Mouse (Mus musculus) left cerebral cortex, adult 18-20 months (tissue): ENCODE measurements around the gene Commd7. TPM values are rescaled to one million over a fixed set of nuclear protein-coding genes. Genes with fewer than 3 reads are reported as not detected.

ENCODE experiments used
- DNase-seq, 2 experiments: peaks; one replicate each; pipeline ENCODE4 v3.0.0; 2021 to 2022; ENCODE audit warnings: low spot score in 2 of 2, mixed read lengths in 1 of 2
- total RNA-seq, 2 experiments: library from RNA; stranded (reverse); gene quantifications; 2 replicates each; pipeline ENCODE4 v1.2.3; 2021

Commd7 gene
- total RNA-seq, 2 experiments from 2014 or later = 28.7 to 30.3 TPM

DNA sequence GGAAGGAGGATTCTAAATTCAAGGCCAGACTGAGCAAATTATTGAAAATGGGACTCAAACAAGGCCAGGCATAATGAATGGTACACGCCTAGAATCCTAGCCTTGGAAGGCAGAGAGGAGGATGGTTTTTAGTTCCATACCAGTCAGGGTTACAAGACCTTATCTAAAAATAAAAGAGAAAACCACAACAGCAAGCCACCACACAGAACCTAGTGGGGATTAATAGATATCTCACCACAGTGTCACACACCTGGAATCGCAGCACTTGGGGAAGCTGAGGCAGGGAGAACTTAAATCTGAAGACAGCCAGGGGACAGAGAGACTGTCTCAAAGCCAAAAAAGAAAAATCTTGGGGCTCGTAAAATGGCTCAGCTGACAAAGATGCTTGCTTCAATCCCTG is 1.6 kb downstream of the Commd7 start:
- DNase-seq = no peak

DNA sequence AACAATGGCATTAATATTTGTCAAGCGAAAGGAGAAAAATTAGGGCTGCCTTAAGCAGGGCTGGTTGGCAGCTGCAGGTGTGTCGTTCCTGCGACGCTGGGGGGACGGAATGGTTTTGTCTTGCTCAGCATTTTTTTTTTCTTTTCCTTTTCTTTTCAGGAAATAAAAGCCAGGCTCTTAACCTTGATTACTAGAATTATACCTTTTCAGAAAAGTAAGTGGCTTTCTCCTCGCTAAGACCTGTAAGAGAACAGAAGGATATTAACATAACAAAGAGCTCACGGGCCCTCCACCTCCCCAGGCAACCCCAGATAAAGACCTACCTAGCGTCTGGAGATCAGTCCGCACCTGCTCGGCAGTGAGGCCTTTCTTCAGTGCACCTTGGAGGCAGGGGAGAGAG is 10.1 kb downstream of the Commd7 start:
- DNase-seq = no peak

GRCm38 (mm10) chr2:153618889-153619288 is 13.7 kb downstream of the Commd7 start:
- DNase-seq = no peak

DNA sequence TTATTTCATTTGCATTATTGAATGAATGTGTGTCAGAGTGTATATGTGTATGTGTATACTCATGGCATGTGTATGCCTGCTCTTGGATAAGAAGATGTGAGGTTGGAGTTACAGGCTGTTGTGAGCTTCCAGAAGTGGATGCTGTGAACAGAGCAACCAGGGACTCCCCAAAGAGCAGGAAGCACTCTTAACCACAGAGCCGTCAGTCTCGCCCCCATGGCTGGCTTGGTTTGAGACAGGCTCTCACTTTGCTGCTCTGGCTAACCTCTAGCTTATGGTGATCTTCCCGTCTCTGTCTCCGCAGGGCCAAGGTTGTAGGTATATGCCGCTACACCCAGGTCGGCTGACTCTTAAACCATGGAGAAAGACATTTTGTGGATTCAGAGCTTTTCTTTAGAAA is 14.1 kb downstream of the Commd7 start:
- DNase-seq = no peak

DNA sequence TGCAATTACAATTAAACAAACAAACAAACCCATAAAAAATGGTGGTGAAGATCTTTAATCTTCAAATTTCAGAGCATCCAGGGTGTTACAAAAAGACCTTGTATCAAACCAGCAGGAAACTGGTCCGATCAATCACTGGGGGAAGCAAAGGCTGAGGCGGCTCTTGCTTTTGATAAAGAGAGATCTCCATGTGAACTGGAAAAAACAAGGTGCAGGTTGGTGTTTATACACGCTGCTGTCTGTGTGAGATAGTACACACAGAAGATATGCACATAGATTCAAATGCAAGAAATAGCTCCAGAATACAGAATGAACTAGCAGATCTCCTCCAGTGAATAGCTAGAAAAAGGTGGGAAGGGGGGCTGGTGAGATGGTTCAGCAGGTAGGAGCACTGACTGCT is 15.7 kb downstream of the Commd7 start:
- DNase-seq = no peak

GRCm38 (mm10) chr2:153612594-153613281 is 19.8 kb downstream of the Commd7 start:
- no peak for DNase-seq

DNA sequence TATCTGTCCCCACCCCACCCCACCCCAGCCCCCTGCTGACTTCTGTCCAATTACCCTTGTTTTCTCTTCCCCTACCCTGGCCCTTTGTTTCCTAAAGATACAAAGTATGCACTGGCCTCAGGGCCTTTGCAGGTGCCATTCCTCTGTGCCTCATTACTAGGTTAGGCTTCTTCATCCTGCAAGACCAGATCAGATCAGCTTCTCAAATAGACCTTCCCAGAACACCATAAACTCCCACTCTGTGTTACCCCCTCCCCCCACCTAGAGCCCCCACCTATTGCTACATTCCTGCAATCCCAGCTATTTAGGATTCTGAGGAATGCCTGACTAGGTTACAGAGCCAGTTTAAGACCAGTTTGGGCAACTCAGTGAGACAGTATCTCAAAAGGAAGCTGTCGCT is 20.8 kb downstream of the Commd7 start:
- DNase-seq = no peak

DNA sequence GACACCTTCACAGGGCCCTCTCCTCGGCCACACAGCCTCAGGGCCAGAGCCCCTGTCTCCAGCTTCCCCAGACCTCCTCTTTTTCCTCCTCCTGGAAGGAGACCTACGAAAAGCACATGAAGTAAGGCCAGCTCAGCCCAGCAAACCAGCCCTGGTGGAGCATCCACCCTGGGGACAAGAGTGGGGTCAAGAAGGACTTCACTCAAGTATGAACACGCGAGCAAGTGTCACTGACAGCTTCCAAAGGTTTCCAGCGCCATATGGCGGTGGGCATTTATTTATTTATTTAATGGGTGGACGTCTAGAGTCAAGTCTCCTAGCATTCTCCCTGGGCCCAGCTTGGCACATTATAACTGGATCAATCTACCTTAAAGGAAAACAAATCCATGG is 21.3 kb downstream of the Commd7 start:
- DNase-seq = no peak

DNA sequence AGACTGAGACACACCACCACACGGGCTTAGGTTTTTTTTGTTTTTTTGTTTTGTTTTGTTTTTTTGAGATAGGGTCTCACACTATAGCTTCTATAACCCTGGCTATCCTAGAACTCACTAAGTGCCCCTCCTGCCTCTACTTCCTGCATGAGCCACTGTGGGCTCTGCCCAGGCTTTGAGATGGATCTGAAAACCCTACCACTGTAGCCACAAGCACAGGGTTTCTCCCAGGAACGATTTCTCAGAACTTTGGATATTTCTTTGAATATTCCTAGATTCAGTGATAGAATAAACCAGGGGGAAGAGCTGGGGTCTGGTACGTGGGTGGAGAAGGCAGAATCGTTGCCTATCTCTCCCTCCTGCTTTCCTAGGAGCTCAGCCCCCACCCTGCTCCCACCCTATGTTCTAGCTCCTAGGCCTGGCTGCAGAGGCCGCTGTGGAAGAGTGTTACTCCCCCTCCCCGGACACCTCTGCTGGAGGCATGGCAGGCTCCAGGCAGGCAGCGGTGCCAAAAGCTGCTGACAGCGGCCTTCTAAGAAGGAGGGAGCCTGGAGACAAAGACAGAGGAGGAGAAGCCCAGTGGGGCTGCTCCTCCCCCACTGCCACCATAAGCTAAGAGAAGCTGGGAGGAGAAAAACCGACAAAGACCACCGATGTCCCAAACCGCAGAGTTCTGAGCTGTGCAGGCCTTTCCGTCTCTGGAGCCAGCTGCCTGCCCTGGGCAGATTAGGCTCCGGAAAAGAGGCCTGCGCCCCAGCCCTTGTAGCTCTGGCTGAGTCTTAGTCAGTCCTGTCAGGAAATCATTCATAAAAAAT is 21.9 kb downstream of the Commd7 start:
- DNase-seq = peak in 1 of 2 experiments; percentile 31

DNA sequence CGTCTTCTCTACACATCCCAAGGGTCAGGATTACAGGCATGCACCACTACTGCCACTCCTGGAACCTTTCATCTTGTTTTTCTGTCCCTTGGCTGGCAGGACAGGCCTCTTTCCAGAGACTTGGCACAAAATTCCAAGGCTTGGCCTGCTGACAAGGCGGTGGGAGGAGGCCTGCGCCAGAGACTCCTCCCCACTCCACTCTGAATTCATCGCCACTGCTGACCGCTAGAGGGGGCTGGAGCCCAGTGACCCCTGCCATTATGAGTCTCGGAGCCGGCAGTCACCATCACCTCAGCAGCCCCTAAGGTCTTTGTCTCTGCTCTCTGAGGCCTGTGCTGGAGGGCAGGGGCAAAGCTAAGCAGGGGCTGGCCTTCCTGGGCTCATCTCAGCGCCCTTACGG is 23.0 kb downstream of the Commd7 start:
- DNase-seq = peak; percentile 81 to 83

- no peak for DNase-seq
Observed at GRCm38 (mm10) chr2:153609058-153609457, 23.5 kb downstream of the Commd7 start.

- DNase-seq = no peak
Observed at GRCm38 (mm10) chr2:153607870-153608515, 24.6 kb downstream of the Commd7 start.

GRCm38 (mm10) chr2:153606421-153606820 is 26.2 kb downstream of the Commd7 start:
- DNase-seq = no peak

- DNase-seq = no peak
Observed at GRCm38 (mm10) chr2:153603724-153604123, 28.9 kb downstream of the Commd7 start.

GRCm38 (mm10) chr2:153600667-153601648 is 31.6 kb downstream of the Commd7 start:
- DNase-seq = no peak

GRCm38 (mm10) chr2:153600021-153600666 is 32.4 kb downstream of the Commd7 start:
- peak in 1 of 2 experiments; percentile 26 for DNase-seq

GRCm38 (mm10) chr2:153597626-153598025 is 35.0 kb downstream of the Commd7 start:
- DNase-seq = no peak

- DNase-seq = no peak
Observed at GRCm38 (mm10) chr2:153597014-153597413, 35.6 kb downstream of the Commd7 start.

- DNase-seq = no peak
Observed at GRCm38 (mm10) chr2:153594998-153595397, 37.6 kb downstream of the Commd7 start.

DNA sequence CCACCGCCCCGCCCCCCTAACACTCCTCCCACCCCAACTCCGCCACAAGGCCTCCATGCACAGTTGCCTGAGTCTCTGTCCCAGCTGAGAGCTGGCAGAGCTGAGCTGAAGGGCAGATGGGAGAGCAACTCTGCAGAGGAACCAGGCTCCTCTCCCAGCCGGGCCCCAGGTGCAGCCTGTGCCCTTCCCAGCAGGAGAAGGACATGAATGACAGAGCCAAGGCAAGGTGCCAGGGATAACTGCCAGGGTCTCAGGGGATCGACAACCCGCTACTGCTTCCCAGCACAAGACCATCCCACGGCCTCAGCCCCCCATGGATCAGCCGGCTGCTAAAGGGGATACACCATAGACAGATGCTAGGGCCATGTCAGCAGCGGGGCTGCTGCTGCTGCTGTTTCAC is 39.4 kb downstream of the Commd7 start:
- DNase-seq = no peak
